Mouse (Mus musculus) gastrocnemius, adult 18-20 months (tissue): ENCODE measurements around the gene Tmcc3. TPM values are rescaled to one million over a fixed set of nuclear protein-coding genes. Genes with fewer than 3 reads are reported as not detected.

Source experiments
- DNase-seq: peaks from one replicate; pipeline ENCODE4 v3.0.0; 2021; ENCODE audit warnings: low spot score
- total RNA-seq, 2 experiments: library from RNA; stranded (reverse); gene quantifications; 2 replicates each; pipeline ENCODE4 v1.2.3; 2021

The Tmcc3 gene
- total RNA-seq, 2 experiments from 2014 or later: 19.8 to 21.4 TPM

- DNase-seq: peak; percentile 16
These were observed 44.9 kb downstream of the Tmcc3 start for GRCm38 (mm10) chr10:94356504-94357169.

GRCm38 (mm10) chr10:94360664-94361063 lies 48.9 kb downstream of the Tmcc3 start:
- no peak for DNase-seq

GRCm38 (mm10) chr10:94371293-94371692 lies 59.5 kb downstream of the Tmcc3 start:
- no peak for DNase-seq

GRCm38 (mm10) chr10:94376941-94377340 lies 65.2 kb downstream of the Tmcc3 start:
- no peak for DNase-seq

GRCm38 (mm10) chr10:94377844-94378243 lies 66.1 kb downstream of the Tmcc3 start:
- DNase-seq: no peak

- DNase-seq: peak; percentile 56
These were observed 66.6 kb downstream of the Tmcc3 start for GRCm38 (mm10) chr10:94378383-94378782.

GRCm38 (mm10) chr10:94380082-94380481 lies 68.3 kb downstream of the Tmcc3 start:
- DNase-seq: no peak

GRCm38 (mm10) chr10:94380662-94381392 lies 69.1 kb downstream of the Tmcc3 start:
- DNase-seq: no peak

GRCm38 (mm10) chr10:94381393-94381740 lies 69.6 kb downstream of the Tmcc3 start:
- DNase-seq: no peak

- DNase-seq: no peak
These were observed 70.9 kb downstream of the Tmcc3 start for GRCm38 (mm10) chr10:94382618-94383017.

- no peak for DNase-seq
These were observed 71.8 kb downstream of the Tmcc3 start for GRCm38 (mm10) chr10:94383565-94383964.

GRCm38 (mm10) chr10:94389219-94389618 lies 77.5 kb downstream of the Tmcc3 start:
- no peak for DNase-seq

GRCm38 (mm10) chr10:94391049-94391448 lies 79.3 kb downstream of the Tmcc3 start:
- no peak for DNase-seq

- DNase-seq: no peak
These were observed 82.5 kb downstream of the Tmcc3 start for GRCm38 (mm10) chr10:94394286-94394685.

- DNase-seq: peak; percentile 76
These were observed 86.3 kb downstream of the Tmcc3 start for GRCm38 (mm10) chr10:94397833-94398596.

GRCm38 (mm10) chr10:94400895-94401294 lies 89.1 kb downstream of the Tmcc3 start:
- no peak for DNase-seq

- DNase-seq: peak; percentile 48
These were observed 93.7 kb downstream of the Tmcc3 start for GRCm38 (mm10) chr10:94405456-94405855.

GRCm38 (mm10) chr10:94406821-94407220 lies 95.1 kb downstream of the Tmcc3 start:
- DNase-seq: peak; percentile 27

- peak; percentile 86 for DNase-seq
These were observed 96.8 kb downstream of the Tmcc3 start for GRCm38 (mm10) chr10:94408356-94409146.

GRCm38 (mm10) chr10:94409661-94410060 lies 97.9 kb downstream of the Tmcc3 start:
- no peak for DNase-seq

- DNase-seq: no peak
These were observed 99.8 kb downstream of the Tmcc3 start for GRCm38 (mm10) chr10:94411594-94411993.
